Mouse (Mus musculus) frontal cortex, postnatal 14 days (tissue): ENCODE results near the gene Zbtb8a.
"Not testable (repeated sequence)": the region's sequence is repeated elsewhere in the genome, so short reads cannot be mapped to it uniquely, and the experiment has no call there.

ENCODE experiments used
- DNase-seq, 2 experiments: peaks; one replicate each; pipeline ENCODE4 v3.0.0; 2022; ENCODE audit warnings: low spot score in 2 of 2

Zbtb8a gene

GRCm38 (mm10) chr4:129376961-129377545 is 863 bp downstream of the Zbtb8a start:
- peak; percentile 10 to 19 for DNase-seq

GRCm38 (mm10) chr4:129375821-129376220 is 2.1 kb downstream of the Zbtb8a start:
- DNase-seq: no peak

DNA sequence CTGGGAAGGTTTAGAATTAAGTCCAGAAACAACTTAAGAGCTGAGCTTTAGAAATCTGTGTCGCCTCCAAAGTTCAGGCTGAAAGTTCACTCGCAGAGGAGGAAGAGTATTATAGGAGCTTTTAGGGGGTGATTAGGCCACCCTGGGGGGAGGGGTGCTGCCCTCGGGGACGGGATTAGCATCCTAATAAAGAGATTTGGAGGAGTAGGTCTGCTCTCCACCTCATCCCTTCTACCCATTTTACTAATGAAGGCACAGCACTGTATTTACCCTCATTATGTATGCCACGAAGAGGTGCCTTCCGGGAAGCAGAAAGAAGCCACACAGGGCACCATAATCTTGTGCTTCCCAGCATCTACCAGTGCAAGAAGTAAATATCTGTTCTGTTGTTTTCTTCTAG is 2.9 kb downstream of the Zbtb8a start:
- DNase-seq: no peak

DNA sequence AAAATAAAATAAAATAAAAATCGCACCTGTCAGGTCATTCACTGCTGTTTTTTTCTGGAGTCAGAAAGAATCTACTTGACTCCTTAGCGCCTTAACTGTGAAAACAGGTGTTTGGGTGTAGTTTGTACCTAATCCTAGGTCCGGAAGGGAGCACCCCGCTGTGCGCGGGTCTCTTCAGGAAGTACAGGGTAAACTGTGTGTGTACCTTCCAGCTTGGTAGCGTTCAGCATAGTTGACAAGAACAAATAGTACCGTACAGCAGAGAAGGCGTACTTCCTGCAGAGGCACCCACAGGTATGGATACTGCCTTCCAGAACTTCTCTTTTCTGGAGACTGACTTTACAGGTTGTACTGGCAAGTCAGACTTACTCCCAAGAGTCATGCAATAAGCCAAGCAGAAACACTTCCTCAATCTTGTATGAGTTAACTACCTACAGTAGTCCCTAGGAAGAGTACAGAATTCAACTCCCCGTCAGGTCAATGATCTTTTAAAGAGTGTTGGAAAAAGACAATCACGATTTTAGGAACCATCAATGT is 3.6 kb downstream of the Zbtb8a start:
- no peak for DNase-seq

DNA sequence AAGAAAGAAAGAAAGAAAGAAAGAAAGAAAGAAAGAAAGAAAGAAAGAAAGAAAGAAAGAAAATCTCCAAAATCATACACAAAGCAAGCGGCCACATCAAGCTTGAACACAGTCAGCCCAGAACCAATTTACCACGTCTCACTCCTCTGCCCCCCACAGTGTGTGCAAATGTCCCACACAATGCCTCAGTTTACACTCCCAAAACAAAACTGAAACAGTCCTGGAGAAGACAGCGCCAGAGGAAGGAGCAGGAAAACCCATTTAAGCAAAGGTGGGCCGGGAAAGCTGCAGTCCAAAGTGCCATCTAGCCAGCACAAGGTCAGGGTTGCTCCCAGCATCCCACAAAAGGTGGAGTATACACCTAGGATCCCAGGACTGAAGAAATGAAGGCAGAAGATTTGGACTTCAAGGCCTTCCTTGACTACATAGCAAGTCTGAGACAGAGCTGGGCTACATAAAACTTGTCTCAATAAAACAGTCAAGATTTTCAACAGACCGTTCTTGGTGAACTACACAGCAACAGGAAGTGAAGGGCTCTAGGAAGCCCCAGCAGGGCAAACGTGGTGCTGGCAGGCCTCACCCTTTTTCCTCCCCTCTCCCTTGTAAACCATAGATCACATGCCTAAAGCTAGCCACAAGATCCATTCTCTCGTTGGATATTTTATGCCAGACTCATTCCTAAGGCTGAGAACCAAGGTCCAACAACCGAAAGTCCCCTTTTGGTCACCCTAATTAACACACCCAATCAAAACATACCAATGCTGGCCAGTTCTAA is 4.5 kb downstream of the Zbtb8a start:
- DNase-seq: no peak

DNA sequence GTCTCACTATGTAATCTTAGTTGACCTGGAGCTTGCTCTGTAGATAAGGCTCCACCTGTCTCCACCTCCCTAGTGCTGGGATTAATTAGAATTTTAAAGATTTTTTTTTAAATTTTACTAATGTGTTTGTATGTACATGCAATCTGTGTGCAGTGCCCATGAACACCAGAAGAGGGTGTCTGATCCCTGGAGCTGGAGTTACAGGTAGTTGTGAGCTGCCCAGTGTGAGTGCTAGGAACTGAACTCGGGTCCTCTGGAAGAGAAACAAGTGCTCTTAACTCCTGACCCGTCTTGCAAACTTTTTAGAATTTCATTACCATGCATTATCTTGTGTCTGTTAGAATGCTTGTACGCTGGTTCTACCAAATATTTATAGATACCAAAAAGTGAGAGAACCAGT is 6.5 kb downstream of the Zbtb8a start:
- DNase-seq: no peak

DNA sequence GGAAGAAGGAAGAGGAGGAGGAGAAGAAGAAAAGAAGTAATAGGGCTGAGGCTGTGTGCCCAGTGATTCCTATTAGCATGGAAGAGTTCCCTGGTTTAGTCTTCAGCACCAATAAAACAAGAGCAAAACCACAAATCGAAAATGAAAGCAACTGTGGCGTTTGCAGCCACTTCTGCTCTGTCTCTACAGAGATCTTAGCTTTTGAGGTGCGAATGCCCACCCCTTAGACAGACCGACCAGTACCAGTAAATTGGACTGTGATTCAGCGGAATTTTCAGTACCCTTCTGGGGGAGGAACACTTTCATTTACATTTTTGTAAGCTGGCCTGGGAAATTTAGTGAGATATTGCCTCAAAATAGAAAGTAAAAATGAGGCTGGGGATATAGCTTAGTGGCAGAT is 12.7 kb downstream of the Zbtb8a start:
- no peak for DNase-seq

DNA sequence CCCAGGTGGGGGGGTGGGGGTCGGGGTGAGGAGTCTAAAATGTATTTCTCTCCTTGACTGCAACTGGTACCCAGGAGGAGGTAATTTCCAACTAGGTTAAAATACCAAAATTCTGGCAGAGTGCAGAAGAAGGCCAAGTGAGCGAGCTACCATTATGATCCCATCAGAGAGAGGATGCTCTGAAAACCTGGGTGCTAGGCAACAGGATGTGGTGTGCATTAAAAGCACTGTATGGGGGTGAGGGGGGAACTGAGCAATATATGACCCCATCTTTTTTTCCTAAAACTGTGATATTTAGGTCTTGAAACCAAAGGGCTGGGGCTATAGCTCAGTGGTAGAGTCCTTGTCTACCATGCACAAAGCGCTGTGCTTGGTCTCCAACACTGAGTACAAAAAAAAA is 13.5 kb downstream of the Zbtb8a start:
- DNase-seq: no peak

DNA sequence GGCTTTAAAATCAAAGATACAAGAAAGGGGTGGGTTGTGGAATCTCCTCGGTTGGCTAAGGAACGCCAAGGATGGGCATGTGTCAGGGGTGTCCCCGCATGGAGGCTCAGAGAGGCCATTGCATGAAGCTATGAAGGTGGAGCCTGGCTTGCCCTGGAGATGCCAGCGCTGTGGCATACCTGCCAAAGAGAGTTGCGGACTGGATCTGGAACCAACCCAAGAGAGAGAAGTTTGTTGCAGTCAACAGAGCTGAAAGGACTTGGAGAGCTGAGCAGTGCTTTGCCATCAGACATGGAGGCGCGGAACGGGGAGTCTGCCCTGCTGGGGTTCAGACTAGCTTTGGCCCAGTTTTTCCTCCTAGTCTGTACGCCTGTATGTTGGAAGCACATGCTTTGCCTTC is 14.5 kb downstream of the Zbtb8a start:
- no peak for DNase-seq

GRCm38 (mm10) chr4:129362771-129363170 is 15.1 kb downstream of the Zbtb8a start:
- DNase-seq: no peak

DNA sequence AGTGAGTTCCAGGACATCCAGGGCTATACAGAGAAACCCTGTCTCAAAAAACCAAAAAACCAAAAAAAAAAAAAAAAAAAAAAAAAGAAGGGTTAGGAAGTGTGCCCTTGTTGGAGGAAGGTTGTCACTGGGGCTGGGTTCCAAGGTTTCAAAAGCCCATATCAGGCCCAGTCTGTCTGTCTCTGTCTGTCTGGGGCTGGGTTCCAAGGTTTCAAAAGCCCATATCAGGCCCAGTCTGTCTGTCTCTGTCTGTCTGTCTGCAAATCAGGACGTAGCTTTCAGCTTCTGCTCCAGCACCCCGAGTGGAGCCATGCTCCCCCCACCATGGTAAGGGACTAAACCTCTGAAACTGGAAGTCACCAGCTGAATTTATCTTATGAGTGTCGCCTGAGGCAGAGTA is 15.7 kb downstream of the Zbtb8a start:
- DNase-seq: not testable (repeated sequence)

DNA sequence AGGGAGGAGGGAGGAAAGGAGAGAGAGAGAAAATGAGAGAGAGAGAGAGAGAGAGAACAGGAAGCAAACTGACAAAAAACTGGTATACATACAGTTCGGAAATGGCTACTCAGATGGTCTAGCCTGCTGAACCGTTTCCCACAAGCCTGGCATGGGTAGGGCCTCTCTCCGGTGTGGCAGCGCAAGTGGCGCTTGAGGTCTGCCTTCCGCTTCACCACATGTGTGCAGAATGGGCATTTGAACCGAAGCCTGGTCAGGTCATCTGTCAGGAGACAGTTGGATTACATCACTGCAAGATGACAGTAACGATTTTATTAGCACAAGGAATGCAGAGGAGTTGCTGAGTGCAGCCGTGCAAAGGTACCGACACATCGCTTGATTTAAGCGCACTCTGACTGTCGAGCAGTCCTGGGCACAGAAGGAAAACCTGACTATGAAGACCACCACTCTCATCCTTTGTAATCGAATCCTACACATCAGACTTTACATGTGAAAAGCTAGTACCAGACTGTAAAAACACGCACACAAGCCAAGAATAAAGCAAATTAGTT is 20.2 kb downstream of the Zbtb8a start:
- no peak for DNase-seq

DNA sequence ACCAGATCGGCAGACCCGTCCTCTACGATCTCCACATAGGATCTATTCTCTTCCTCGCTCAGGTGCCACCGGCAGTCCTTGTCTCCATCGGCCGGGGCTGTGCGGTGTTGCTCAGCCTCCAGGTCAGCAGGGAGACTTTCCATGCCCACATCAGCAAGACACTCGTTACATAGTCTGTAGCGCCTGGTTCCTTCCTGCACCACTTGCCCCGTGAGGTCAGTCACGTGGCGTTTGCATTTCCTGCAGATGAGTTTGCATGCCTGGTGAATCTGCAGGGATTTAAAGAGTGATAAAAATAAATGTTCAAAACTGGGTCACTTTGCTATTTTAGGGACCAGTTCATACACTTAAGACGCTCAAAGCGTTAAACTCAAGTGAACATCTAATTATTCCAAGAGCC is 23.7 kb downstream of the Zbtb8a start:
- DNase-seq: peak in 1 of 2 experiments; percentile 7

DNA sequence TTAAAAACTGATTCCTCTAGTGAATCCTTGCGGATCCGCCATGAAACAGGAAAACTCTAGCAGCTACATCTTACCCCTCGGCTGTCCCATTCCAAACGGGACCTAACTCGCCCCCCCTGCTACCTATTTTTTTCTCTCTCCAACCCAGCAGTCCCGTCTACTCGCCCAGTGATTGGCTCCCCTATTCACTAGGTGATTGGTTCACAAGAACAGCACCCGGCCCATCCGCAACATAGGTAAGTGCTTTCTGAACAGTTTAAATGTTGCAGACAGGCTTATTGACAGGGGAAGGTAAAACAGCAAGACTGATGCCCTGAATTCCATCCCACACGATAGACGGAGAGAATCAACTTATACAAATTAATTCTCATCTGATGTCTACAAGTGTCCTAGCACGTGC is 24.7 kb downstream of the Zbtb8a start:
- no peak for DNase-seq

DNA sequence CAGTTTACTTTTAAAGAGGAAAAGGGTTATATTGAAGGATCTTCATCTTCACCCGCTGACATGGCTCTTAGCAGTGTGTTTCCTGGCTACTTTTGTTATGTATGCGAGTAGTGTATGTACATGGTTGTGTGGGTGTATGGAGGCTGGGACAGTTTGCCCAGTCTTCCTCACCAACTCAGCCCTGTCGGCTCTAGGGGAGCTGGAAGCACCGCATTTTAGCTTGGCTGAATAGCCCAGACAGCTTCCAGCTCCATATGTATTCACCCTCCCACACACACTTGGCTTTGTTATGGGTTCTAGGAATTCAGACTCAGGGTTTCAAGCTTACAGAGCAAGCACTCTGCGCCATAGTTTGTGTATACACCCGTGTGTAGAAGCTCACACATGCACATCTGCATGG is 26.8 kb downstream of the Zbtb8a start:
- DNase-seq: peak; percentile 24 to 27

DNA sequence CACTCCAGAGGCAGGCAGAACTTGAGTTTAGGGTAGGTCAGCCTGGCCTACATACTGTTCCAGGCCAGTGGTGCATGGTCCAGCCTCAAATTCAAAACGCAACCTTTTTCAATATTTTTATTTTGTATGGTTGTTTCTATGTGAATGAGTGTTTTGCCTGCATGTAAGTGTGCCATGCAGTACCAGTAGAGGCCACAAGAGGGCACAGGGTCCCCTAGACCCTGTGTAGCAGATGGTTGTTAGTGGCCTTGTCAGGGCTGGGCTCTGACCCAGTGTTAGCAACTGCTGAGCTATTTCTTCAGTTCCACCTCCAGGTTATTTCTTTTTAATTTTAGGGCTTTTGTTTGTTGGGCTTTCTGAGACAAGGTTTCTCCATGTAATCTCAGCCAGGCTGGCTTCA is 27.3 kb downstream of the Zbtb8a start:
- peak; percentile 21 to 61 for DNase-seq

- peak; percentile 16 to 26 for DNase-seq
Observed at GRCm38 (mm10) chr4:129346481-129347154, 31.3 kb downstream of the Zbtb8a start.

DNA sequence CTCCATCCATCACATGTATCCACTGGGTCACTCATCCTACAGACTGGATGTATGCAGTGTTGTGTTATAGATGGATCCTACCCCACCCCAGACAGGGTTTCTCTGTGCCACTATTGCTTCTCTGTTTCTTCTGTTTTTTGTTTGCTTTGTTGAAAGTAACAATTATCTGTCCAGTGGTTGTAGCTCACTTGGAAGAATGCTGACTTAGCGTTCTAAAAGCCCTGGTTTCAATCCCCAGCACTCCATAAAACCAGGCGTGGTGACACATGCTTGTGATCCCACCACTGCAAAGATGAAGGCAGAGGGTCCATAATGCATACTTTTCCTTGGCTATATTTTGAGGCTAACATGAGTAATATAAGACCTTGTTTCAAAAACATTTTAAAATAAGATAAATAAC is 35.2 kb downstream of the Zbtb8a start:
- no peak for DNase-seq

DNA sequence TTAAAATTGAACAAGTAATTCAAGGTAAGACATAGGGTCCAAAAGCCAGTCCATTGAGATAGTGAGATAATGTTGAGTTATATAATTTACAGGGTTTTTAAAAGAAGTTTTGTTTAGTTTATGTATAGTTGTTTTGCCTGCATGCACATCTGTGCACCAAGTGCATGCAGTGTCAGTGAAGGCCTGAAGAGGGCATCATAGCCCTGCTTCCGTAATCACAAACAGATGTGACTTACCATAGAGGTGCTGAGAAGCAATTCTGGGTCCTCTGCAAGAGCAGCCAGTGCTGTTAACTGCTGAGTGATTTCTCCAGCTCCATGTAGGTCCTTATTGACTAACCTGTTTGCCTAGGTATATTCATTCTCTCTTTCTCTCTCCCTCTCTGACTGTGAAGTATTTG is 36.0 kb downstream of the Zbtb8a start:
- no peak for DNase-seq

- DNase-seq: no peak
Observed at GRCm38 (mm10) chr4:129339743-129340142, 38.2 kb downstream of the Zbtb8a start.

GRCm38 (mm10) chr4:129336291-129336690 is 41.6 kb downstream of the Zbtb8a start:
- DNase-seq: no peak
